Mouse (Mus musculus) stomach, embryonic 16.5 days (tissue): ENCODE measurements around the gene Zdhhc23. TPM values are rescaled to one million over a fixed set of nuclear protein-coding genes. Genes with fewer than 3 reads are reported as not detected.

Source experiments
- ATAC-seq: fragments of 200-750 bp; cut with Nextera tagmentation; 2 replicates; pipeline ENCODE4 v1.8.0; 2017; ENCODE audit warnings: moderate number of reproducible peaks, moderate TSS enrichment; ENCODE audit not compliant: insufficient read depth, low FRiP score
- H3K27ac ChIP-seq: fragments of 300-500 bp; sonication (generic); 2 replicates; pipeline ENCODE4 v1.5.1; 2014; ENCODE audit warnings: low read length
- H3K27me3 ChIP-seq: fragments of 300-500 bp; sonication (generic); 2 replicates; pipeline ENCODE4 v1.6.1; 2014; ENCODE audit warnings: low read length, control low read depth, mixed read lengths; ENCODE audit not compliant: control insufficient read depth, insufficient read depth
- H3K36me3 ChIP-seq: fragments of 300-500 bp; sonication (generic); 2 replicates; pipeline ENCODE4 v1.6.1; 2014; ENCODE audit warnings: low read length; ENCODE audit not compliant: control insufficient read depth, insufficient read depth
- H3K4me1 ChIP-seq: fragments of 300-500 bp; sonication (generic); 2 replicates; pipeline ENCODE4 v1.6.1; 2014; ENCODE audit warnings: low read length, control low read depth, mixed read lengths; ENCODE audit not compliant: control insufficient read depth, insufficient read depth
- H3K4me2 ChIP-seq: fragments of 300-500 bp; sonication (generic); 2 replicates; pipeline ENCODE4 v1.6.1; 2014; ENCODE audit warnings: low read depth, low read length, mixed read lengths
- H3K4me3 ChIP-seq: fragments of 300-500 bp; sonication (generic); replicated peaks from 2 replicates; pipeline ENCODE4 v1.5.1; 2014; ENCODE audit warnings: mild to moderate bottlenecking, low read length
- H3K9ac ChIP-seq: fragments of 300-500 bp; sonication (generic); 2 replicates; pipeline ENCODE4 v1.6.1; 2014; ENCODE audit warnings: low read length
- H3K9me3 ChIP-seq: fragments of 300-500 bp; sonication (generic); replicated peaks from 2 replicates; pipeline ENCODE4 v1.6.1; 2016; ENCODE audit warnings: low read length, control low read depth; ENCODE audit not compliant: control insufficient read depth
- WGBS: fragments of 180-500 bp; shearing (Covaris S2); extraction: QIAGEN DNeasy Blood & Tissue Kit; methylation state at CpG from one replicate; pipeline ENCODE4 v1.1.7; 2014; 5-methylcytosine and 5-hydroxymethylcytosine counted together
- polyA plus RNA-seq: library from polyadenylated mRNA; unstranded; fragments of >200 nt; fragmentation: Nextera tagmentation; extraction: Ambion mirVana; gene quantifications from 2 replicates; pipeline ENCODE4 v1.2.1, GENCODE M21; 2015

Zdhhc23 gene
- polyA plus RNA-seq, result 3.0 and 3.2 TPM in 2 replicates

DNA sequence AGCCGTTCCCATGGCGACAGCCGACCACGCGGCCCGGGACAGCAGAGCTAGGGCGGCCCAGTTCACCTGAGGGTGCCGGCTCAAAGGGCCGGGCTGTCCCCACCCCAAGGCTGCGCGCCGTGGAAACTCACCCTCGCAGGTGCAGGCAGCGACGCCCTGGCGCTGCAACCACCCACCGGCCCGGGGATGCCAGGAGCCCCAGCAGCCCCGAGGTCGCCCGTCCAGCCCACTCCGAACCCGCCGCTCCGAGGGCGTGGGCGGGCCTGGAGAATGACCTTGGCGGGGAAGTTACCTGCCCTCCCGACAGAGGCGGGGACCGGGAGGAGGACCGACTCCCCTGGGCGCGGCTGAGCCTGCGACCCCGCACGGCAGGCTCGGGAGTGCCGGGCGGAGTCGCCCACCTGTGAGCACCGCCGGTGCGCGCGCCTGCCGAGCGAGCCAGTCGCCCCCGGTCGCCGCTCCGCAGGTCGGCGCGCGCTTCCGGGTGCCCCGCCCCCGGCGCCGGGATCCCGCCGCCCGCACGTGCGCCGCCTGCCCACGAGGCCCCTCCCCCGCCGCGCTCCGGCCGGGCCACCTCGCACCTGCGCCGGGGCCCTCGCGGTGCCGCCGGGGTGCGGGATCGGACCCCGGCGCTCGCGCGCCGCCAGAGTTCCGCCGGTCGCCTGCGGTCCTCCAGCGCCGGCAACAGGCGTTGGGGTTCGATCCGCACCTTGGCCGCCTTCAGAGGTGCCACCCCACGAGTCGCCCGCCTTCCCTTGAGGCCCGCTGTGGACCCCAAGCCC is at the start of gene Zdhhc23:
Gene Zdhhc23 (minus strand): TSS at position 464 of the 782 bp plus-strand sequence.
- Histone ChIP-seq H3K4me2 (peak within 1 kb of the TSS; percentile 99), H3K9me3 (no peaks in the 10 kb centered on the region), H3K27ac (no peak within 1 kb of the TSS)

DNA sequence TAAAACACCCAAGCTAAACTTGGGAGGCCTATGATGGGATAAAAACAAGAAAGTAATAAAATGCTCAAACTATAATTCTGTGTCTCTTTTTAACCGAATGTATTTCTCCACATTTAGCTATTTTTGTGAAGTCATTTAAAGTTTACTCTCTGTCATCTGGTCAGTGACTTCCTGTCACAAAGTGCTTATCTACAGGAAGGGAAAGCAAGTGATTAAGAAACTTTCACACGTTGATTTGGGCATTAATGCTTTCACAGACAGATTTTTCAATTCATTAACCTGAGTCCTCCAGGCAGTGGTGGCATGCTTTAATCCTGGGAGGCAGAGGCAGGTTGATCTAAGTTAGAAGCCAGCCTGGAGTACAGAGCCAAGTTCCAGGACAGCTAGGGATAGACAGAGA is 49.7 kb upstream of the Zdhhc23 start:
- no peak for ATAC-seq
- H3K27ac ChIP-seq, result no peak overlapping the region
- no peaks in the 10 kb centered on the region for H3K27me3 ChIP-seq
- no peaks in the 10 kb centered on the region for H3K9me3 ChIP-seq
- peaks cover 11% of the 10 kb centered on the region for H3K4me1 ChIP-seq
- H3K9ac ChIP-seq, result no peak overlapping the region
- WGBS, result 43% methylated on average over 2 of the region's 2 CpGs
- H3K4me3 ChIP-seq, result no peak overlapping the region
- no peaks in the 10 kb centered on the region for H3K36me3 ChIP-seq
- no peak overlapping the region for H3K4me2 ChIP-seq

More for the DNA sequence above, at the start of gene Zdhhc23:
- under 1% methylated on average over 83 of the region's 103 CpGs for WGBS
- H3K9ac ChIP-seq, result peak within 1 kb of the TSS; percentile 79
- 0 out of 2 replicates have a peak, but pooled peaks cover 3% of the 10 kb centered on the region for H3K4me1 ChIP-seq
- peak within 1 kb of the TSS; percentile 79 for H3K4me3 ChIP-seq
- H3K27me3 ChIP-seq, result no peaks in the 10 kb centered on the region
- ATAC-seq, result peak; percentile 86
- H3K36me3 ChIP-seq, result no peaks in the 10 kb centered on the region

DNA sequence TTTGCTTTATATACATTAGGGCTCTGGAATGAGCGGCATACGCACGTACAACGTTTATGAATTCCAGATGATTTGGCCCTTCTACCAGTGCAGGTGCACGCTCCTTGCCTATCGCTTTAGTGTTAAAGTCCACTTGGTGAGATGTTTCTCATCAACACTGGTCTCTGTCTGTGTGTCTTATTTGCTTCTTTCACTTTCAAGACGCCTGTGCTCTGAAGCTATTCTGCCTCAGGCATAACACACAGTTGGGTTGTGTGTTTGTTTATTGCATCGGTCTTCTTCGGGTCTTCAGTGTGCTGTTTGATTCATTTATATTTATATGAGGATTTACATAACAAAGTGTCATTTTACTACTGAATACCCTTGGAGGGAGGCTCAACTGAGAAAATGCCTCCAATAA is 47.2 kb upstream of the Zdhhc23 start:
- Histone ChIP-seq H3K9ac (no peak overlapping the region), H3K27me3 (no peaks in the 10 kb centered on the region), H3K36me3 (no peaks in the 10 kb centered on the region), H3K4me3 (no peak overlapping the region), H3K27ac (no peak overlapping the region), H3K4me1 (peaks cover 11% of the 10 kb centered on the region), H3K4me2 (peak overlapping the region; percentile 13; the same call in 1 of the 2 replicates), H3K9me3 (no peaks in the 10 kb centered on the region)
- ATAC-seq, result no peak
- WGBS, result 60% methylated on average over 9 of the region's 9 CpGs

DNA sequence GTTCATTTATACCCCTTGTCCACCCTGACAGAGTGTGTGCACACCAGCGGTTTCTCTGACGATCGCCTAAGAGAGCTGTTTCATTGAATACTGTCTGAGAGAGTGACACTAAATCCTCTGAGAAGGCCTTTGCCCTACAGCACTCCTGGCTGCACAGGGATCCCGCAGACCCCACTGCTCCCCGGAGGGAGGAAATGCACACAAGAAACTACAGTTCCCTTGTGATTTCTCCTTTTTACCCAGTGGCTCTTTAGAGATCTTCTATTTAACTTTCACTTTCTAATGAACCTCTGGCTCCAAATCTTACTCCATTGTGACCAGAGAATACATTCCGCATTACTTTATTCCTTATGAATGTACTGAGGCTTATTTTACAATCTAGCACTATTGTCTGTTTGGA is 46.6 kb upstream of the Zdhhc23 start:
- Histone ChIP-seq H3K36me3 (no peaks in the 10 kb centered on the region), H3K9ac (no peak overlapping the region), H3K4me2 (no peak overlapping the region), H3K27me3 (no peaks in the 10 kb centered on the region), H3K4me1 (peaks cover 11% of the 10 kb centered on the region), H3K27ac (no peak overlapping the region), H3K9me3 (no peaks in the 10 kb centered on the region), H3K4me3 (no peak overlapping the region)
- ATAC-seq, result no peak
- 57% methylated on average over 6 of the region's 6 CpGs for WGBS

DNA sequence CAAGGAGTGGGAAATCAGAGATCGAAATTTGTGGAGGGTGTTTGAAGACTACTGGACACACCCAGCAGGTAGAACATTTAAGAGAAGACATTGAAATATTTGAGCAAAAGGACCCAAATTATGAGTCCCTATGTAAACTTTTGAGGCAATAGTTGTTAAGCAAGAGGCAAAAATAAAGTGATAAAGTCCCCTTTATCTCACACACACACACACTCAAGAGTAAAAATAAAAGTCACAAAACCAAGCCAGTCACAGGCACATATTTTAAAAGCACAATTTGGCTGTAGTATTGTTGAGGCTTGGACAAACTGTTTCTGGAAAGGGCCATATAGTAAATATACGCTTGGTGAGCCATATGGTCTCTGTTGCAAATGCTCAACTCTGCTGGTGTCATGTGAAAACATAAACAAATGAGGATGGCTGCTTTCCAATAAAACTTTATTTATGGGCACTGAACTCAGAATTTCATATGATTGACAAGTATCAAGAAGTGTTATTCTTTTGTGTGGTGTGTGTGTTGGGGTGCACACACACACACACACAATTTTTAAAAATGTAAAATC is 39.5 kb upstream of the Zdhhc23 start:
- no peaks in the 10 kb centered on the region for H3K4me1 ChIP-seq
- ATAC-seq, result no peak

DNA sequence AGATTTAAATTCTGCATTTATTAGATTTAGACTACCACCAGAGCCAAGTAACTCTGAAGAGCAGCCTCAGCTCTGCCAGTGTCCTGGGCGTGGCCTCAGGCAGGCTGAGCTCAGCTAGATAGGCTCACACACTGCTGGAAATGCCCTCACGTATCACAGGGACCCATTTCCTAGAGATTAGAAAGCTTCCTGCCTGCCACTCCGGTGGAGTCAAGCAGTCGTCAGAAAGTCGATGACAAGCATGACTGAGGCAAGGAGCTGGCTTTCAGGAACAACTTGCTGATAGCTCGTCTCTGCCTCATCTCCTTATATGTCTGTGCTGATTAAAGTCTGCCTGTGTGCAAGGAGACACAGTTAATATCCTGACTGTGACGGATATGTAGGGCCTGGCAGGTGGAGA is 38.8 kb upstream of the Zdhhc23 start:
- ATAC-seq, result peak; percentile 73
- H3K27ac ChIP-seq, result no peak overlapping the region
- 41% methylated on average over 7 of the region's 7 CpGs for WGBS
- no peaks in the 10 kb centered on the region for H3K4me1 ChIP-seq
- H3K4me2 ChIP-seq, result no peak overlapping the region
- no peaks in the 10 kb centered on the region for H3K9me3 ChIP-seq
- no peaks in the 10 kb centered on the region for H3K36me3 ChIP-seq
- H3K9ac ChIP-seq, result no peak overlapping the region
- H3K27me3 ChIP-seq, result no peaks in the 10 kb centered on the region
- H3K4me3 ChIP-seq, result no peak overlapping the region

More for the DNA sequence above, 39.5 kb upstream of the Zdhhc23 start:
- H3K4me3 ChIP-seq, result no peak overlapping the region
- H3K4me2 ChIP-seq, result no peak overlapping the region
- H3K9me3 ChIP-seq, result no peaks in the 10 kb centered on the region
- no peak overlapping the region for H3K27ac ChIP-seq
- no peaks in the 10 kb centered on the region for H3K27me3 ChIP-seq
- 64% methylated on average over 2 of the region's 2 CpGs for WGBS
- no peak overlapping the region for H3K9ac ChIP-seq
- no peaks in the 10 kb centered on the region for H3K36me3 ChIP-seq

DNA sequence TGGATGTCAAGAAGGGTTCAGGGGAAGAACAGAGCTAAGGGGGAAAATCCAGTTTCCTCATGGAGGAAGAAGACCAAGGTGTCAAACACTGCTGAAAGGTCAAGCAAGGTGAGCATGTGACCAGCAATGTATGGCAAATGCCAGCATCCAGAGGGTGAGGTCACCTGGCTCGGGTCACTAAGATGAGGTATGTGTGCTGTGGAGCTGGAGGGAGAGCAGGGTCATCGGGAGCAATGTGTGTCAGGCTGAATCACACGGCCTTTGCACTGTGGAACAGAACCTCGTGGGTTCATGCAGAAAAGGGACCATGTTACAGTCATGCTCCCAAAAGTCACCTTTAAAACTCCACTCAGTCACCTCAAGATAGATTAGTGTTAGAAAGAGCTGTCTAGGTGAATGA is 38.1 kb upstream of the Zdhhc23 start:
- no peaks in the 10 kb centered on the region for H3K9me3 ChIP-seq
- H3K27ac ChIP-seq, result no peak overlapping the region
- no peaks in the 10 kb centered on the region for H3K36me3 ChIP-seq
- 86% methylated on average over 4 of the region's 4 CpGs for WGBS
- no peak overlapping the region for H3K4me3 ChIP-seq
- no peak for ATAC-seq
- no peak overlapping the region for H3K9ac ChIP-seq
- no peaks in the 10 kb centered on the region for H3K4me1 ChIP-seq
- H3K27me3 ChIP-seq, result no peaks in the 10 kb centered on the region
- H3K4me2 ChIP-seq, result no peak overlapping the region

DNA sequence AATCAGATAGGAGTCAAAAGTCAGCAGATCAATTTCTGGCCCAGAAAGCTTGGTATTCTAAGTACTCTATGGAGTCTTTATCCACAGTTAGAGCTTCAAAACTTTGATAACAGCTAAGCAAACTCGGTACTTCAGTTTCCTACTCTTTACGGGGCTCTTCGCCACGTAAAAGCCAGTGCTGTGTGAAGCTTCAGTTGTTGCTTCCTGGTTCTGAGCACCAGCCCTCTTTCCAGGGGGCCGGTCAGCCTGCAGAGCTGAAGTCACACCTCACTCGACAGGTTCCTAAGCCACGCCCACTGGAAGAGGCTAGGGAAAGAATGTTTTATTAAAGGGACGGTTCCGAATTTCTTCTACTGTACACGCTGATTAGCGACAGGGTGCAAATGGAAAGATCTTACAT is 36.6 kb upstream of the Zdhhc23 start:
- H3K4me1 ChIP-seq, result no peaks in the 10 kb centered on the region
- H3K36me3 ChIP-seq, result no peaks in the 10 kb centered on the region
- 9% methylated on average over 11 of the region's 11 CpGs for WGBS
- H3K4me3 ChIP-seq, result peak overlapping the region; percentile 43
- H3K27me3 ChIP-seq, result no peaks in the 10 kb centered on the region
- H3K4me2 ChIP-seq, result peak overlapping the region; percentile 52
- peak overlapping the region; percentile 55 for H3K9ac ChIP-seq
- H3K9me3 ChIP-seq, result no peaks in the 10 kb centered on the region
- ATAC-seq, result peak; percentile 88
- no peak overlapping the region for H3K27ac ChIP-seq

DNA sequence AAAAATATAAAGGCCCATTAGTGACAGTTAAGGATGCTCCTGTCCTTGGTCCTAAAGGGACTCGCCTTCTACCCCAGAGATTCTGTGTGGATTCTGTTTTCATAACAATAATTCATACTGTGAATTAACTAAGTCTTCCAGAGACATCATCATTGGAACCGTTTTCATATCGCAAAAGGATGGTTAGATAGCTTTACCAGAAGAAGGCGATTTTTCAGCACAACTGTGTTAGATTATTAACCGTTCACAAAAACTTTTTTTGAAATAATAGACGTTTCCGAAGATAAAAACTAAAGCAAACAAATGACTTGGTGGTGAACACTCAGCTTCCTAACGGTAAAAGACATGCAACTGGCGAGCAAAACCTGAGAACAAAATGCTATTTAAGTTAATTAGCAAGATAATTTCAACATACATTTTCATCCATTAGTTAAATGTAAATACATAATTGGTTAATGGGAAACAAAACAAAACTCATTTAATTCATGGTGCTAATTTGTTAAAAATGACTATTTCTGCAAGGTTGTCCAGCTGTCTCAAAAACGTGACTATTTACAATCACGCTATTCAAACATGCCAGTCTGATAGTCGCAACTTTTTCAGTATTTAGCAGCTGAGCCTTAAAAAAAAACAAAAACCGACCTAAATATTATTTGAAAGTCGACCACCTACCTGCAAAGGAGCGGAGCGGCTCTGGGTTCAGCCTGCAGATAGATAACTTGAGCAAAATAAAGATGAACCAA is 36.0 kb upstream of the Zdhhc23 start:
- H3K4me3 ChIP-seq, result peak overlapping the region; percentile 43
- H3K4me1 ChIP-seq, result no peaks in the 10 kb centered on the region
- H3K27me3 ChIP-seq, result no peaks in the 10 kb centered on the region
- peak overlapping the region; percentile 55 for H3K9ac ChIP-seq
- H3K4me2 ChIP-seq, result peak overlapping the region; percentile 52
- ATAC-seq, result no peak
- H3K36me3 ChIP-seq, result no peaks in the 10 kb centered on the region
- H3K9me3 ChIP-seq, result no peaks in the 10 kb centered on the region
- 46% methylated on average over 16 of the region's 16 CpGs for WGBS
- no peak overlapping the region for H3K27ac ChIP-seq
